In genomic region chr3:22133626-22134025, GRCm38 (mm10) we compare ENCODE assay signal across 23 mouse cellular contexts. TPM values are rescaled to one million over a fixed set of nuclear protein-coding genes. Genes with fewer than 3 reads are reported as not detected.
DNase-seq lines count a peak whose midpoint lies in the region; ATAC-seq and TF ChIP-seq lines count a peak whose summit lies in the region.
"Had no signal": no experiment of that assay in that cellular context is flagged by ENCODE, and none has a peak within 500 bp of the region (broad histone marks: within the 10 kb centered on the region; RNA-seq: fewer than 3 reads in every experiment).

No protein-coding gene starts in this region.

- peak; percentile 13; the same call in 1 of the 2 replicates for ATAC-seq in frontal cortex, adult (ENCODE audit: low TSS enrichment)
- ATAC-seq in stomach, embryonic 15.5 days (ENCODE audit: insufficient read depth, low FRiP score, low read depth) = peak; percentile 53; the same call in 1 of the 2 replicates
- no peak for ATAC-seq in stomach, postnatal 0 days (ENCODE audit: low FRiP score, low TSS enrichment)
- ATAC-seq: forebrain, embryonic 14.5 days; forebrain, embryonic 16.5 days had no signal

- H3K9ac ChIP-seq in stomach, embryonic 15.5 days = no peak overlapping the region
- H3K9ac ChIP-seq in stomach, postnatal 0 days (ENCODE audit: low read length) = no peak overlapping the region
- H3K9ac ChIP-seq: embryonic facial prominence, embryonic 13.5 days; embryonic facial prominence, embryonic 15.5 days; forebrain, embryonic 12.5 days had no signal

- H3K36me3 ChIP-seq in stomach, embryonic 15.5 days = 0 out of 2 replicates have a peak, but pooled peaks cover under 1% of the 10 kb centered on the region
- H3K36me3 ChIP-seq in stomach, postnatal 0 days (ENCODE audit: control insufficient read depth, insufficient read depth, low read length) = no peaks in the 10 kb centered on the region
- H3K36me3 ChIP-seq: embryonic facial prominence, embryonic 15.5 days had no signal

- H3K9me3 ChIP-seq in stomach, embryonic 15.5 days = no peaks in the 10 kb centered on the region
- H3K9me3 ChIP-seq in stomach, postnatal 0 days (ENCODE audit: control insufficient read depth, low read length) = no peaks in the 10 kb centered on the region
- H3K9me3 ChIP-seq: embryonic facial prominence, embryonic 13.5 days; embryonic facial prominence, embryonic 15.5 days; forebrain, embryonic 10.5 days; forebrain, embryonic 12.5 days had no signal

- TF ChIP-seq EP300 in stomach, postnatal 0 days (optimal IDR thresholded peaks at IDR 0.05) = no peak

- no peak overlapping the region for H3K27ac ChIP-seq in stomach, embryonic 15.5 days
- no peak overlapping the region for H3K27ac ChIP-seq in stomach, postnatal 0 days (replicated peaks)
- H3K27ac ChIP-seq: embryonic facial prominence, embryonic 13.5 days; embryonic facial prominence, embryonic 15.5 days; forebrain, embryonic 10.5 days; forebrain, embryonic 12.5 days had no signal

- no peaks in the 10 kb centered on the region for H3K27me3 ChIP-seq in stomach, embryonic 15.5 days (replicated peaks)
- no peaks in the 10 kb centered on the region for H3K27me3 ChIP-seq in stomach, postnatal 0 days (ENCODE audit: control insufficient read depth, insufficient read depth, low read length)
- H3K27me3 ChIP-seq: embryonic facial prominence, embryonic 13.5 days; embryonic facial prominence, embryonic 15.5 days; forebrain, embryonic 12.5 days had no signal

- TF ChIP-seq CTCF in stomach, postnatal 0 days (IDR thresholded peaks at IDR 0.05; ENCODE audit: low read depth) = no peak

- 65% methylated on average over 7 of the region's 7 CpGs for WGBS in stomach, embryonic 15.5 days
- WGBS in stomach, postnatal 0 days = 59% methylated on average over 7 of the region's 7 CpGs

- no peak for DNase-seq in frontal cortex, postnatal 14 days (ENCODE audit: low spot score in 2 of 2)
- DNase-seq in stomach, postnatal 0 days (ENCODE audit: low spot score) = no peak
- DNase-seq in A20 (ENCODE audit: low read depth, low spot score) = peak; percentile 53
- no peak for DNase-seq in right cerebral cortex, adult 2 months (ENCODE audit: low spot score in 2 of 2)
- DNase-seq: adrenal gland, adult 2 months; adrenal gland, postnatal 10 days; adrenal gland, postnatal 25 days; cerebellum, adult 11 months; cerebellum, adult 18-20 months; cerebellum, adult 8-10 months; cerebellum, adult 9-11 months; cerebellum, postnatal 14 days; cerebellum, postnatal 36 days; embryo, embryonic 11 days had no signal

- H3K4me3 ChIP-seq in stomach, embryonic 15.5 days (replicated peaks) = no peak overlapping the region
- H3K4me3 ChIP-seq in stomach, postnatal 0 days (ENCODE audit: low read depth, low read length) = no peak overlapping the region
- H3K4me3 ChIP-seq: embryonic facial prominence, embryonic 13.5 days; embryonic facial prominence, embryonic 15.5 days; erythroblast, embryonic 14.5 days; forebrain, embryonic 10.5 days; forebrain, embryonic 12.5 days had no signal

- H3K4me1 ChIP-seq in stomach, embryonic 15.5 days = no peaks in the 10 kb centered on the region
- H3K4me1 ChIP-seq in stomach, postnatal 0 days (replicated peaks; ENCODE audit: control insufficient read depth, insufficient read depth) = no peaks in the 10 kb centered on the region
- H3K4me1 ChIP-seq: embryonic facial prominence, embryonic 13.5 days; embryonic facial prominence, embryonic 15.5 days; forebrain, embryonic 10.5 days; forebrain, embryonic 12.5 days had no signal

- H3K4me2 ChIP-seq in stomach, embryonic 15.5 days = no peak overlapping the region
- no peak overlapping the region for H3K4me2 ChIP-seq in stomach, postnatal 0 days (replicated peaks; ENCODE audit: low read depth)
- H3K4me2 ChIP-seq: embryonic facial prominence, embryonic 13.5 days; embryonic facial prominence, embryonic 15.5 days; forebrain, embryonic 12.5 days had no signal

RNA-seq across cellular contexts. Expression of gene Tbl1xr1, which starts 57.2 kb away (rescaled TPM):
- polyA plus RNA-seq in stomach, embryonic 15.5 days (2015; fragmentation: Nextera tagmentation; extraction: Ambion mirVana) = 18.9 and 20.9 TPM in 2 replicates
- polyA plus RNA-seq in stomach, postnatal 0 days (2015; fragmentation: Nextera tagmentation; extraction: Ambion mirVana) = 7.5 and 9.6 TPM in 2 replicates
